Mouse (Mus musculus) testis, adult 2 months (tissue): ENCODE results near the gene Usp4.

ENCODE experiments used
- CTCF ChIP-seq: fragments of 200-500 bp; IDR thresholded peaks from 2 replicates; pipeline ENCODE4 v1.5.1; 2012; ENCODE audit warnings: low read depth, mild to moderate bottlenecking, inconsistent platforms, low read length, moderate library complexity; ENCODE audit not compliant: control insufficient read depth, insufficient read depth, insufficient replicate concordance
- POLR2A ChIP-seq: fragments of 200-500 bp; IDR thresholded peaks from 2 replicates; pipeline ENCODE4 v1.6.1; 2012; ENCODE audit warnings: low read depth, mild to moderate bottlenecking, inconsistent platforms, low read length, moderate library complexity; ENCODE audit not compliant: control insufficient read depth

DNA sequence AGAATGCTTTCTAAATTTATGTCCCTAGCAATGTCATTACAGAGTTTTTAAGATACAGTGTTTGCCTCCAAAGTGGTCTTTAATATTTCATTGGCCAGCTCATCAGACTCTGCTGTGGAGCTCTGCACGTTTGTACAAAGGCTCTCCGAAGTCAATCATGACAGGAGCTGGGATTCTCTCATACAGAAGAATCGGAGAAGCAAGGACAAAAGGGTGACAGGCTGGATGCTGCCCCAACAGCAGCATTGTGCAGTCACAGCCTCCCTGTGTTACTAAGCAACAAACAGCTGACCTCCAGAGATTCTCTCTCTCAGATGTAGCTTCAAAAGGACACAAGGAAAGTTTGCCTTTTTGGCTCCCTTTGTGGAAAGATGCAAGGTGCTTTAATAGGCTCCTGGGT is 88.5 kb downstream of the Usp4 start, which contains the start of gene BC048562:
- no peak for TF ChIP-seq POLR2A
- TF ChIP-seq CTCF: no peak
